Mouse (Mus musculus) kidney, adult 11 months (tissue): ENCODE results near the gene Sik3.

Experiments
- DNase-seq: peaks from one replicate; pipeline ENCODE4 v3.0.0; 2022

Sik3 gene

DNA sequence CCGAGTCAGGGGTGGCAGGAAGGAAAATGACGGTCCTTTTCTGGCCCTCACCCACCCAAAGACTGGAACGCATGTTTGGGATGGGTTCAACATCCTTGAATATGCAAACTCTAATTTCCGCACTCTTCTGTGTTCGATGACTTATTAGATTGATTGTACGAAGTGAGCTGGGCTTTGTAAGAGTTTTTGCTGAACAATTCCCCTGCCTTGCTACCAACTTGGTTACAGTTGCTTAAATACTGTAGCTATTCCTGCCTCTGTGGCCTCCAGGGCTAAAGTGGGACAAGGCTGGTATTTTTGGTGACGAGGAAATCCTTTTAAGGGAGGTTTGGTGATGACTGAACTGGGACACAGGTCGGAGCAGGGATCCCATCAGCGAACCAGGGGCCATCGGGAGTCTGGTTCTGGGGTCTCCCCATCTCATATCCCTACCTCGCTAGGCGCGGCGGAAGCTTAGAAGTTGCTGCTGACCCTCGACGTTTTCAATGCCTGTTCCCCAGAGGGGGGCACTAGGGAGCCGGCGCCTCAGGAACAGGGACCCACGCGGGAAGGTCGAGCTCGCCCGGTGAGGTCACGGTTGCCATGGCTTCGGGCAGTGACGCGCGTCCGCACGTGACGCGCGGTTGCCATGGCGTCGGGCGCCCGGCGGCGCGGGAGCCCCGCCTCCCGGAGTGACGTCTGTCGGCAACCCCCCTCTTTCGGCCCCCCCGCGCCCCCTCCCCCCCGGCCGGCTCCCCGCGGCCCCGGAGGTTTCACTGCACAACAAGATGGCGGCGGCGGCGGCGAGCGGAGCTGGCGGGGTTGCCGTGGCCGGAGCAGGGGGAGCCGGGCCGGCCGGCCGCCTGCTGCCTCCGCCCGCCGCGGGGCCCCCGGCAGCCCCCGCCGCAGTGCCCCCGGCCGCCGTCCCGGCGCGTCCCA lies at the start of gene Sik3, which contains the start of gene Pafah1b2:
Sik3 (plus strand) TSS at position 730 of the 918 bp plus-strand sequence.
Pafah1b2 (minus strand) TSS at position 600 of the 918 bp plus-strand sequence.
- peak; percentile 94 for DNase-seq

DNA sequence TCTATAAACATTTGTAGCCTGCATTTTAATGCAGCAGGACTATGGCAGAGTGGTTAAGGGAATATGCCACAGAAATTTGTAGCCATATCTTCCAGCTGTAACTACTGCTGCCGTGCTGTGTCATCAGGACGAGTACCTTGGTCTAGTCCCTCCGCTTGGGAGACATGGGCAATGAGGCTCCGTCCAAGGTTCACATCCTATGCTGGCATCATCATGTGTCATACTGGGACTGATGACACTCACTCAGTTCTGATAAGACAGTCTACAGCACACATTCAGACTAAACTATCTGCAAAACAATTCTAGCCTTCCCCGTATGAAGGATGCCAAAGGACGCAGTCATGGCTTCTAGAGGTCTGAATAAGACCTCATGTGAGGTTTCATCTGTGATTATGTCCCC lies 49.0 kb upstream of the Sik3 start:
- DNase-seq: no peak

DNA sequence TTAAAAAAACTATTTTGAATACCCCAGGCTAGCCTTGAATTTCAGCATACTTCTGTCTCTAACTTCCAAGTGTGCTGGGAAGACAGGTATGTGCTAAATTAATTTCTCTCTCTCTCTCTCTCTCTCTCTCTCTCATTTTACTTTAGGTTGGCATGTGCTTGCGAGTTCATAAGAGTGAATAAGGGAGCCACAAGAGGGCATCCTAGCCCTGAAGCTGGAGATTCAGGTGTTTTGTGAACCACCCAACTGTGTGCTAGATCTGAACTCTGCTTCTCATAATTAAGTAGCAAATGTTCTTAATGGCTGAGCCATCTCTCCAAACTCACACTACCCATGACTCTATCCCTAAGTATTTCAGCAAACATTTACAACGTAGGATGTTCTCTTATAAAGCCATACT lies 35.7 kb upstream of the Sik3 start:
- no peak for DNase-seq

- DNase-seq: no peak
Measured at GRCm38 (mm10) chr9:45979778-45980177, 32.8 kb upstream of the Sik3 start.

- DNase-seq: no peak
Measured at GRCm38 (mm10) chr9:45980611-45981010, 32.0 kb upstream of the Sik3 start.

- no peak for DNase-seq
Measured at GRCm38 (mm10) chr9:45981331-45981730, 31.3 kb upstream of the Sik3 start.

GRCm38 (mm10) chr9:45983676-45984408 lies 28.8 kb upstream of the Sik3 start:
- DNase-seq: no peak

DNA sequence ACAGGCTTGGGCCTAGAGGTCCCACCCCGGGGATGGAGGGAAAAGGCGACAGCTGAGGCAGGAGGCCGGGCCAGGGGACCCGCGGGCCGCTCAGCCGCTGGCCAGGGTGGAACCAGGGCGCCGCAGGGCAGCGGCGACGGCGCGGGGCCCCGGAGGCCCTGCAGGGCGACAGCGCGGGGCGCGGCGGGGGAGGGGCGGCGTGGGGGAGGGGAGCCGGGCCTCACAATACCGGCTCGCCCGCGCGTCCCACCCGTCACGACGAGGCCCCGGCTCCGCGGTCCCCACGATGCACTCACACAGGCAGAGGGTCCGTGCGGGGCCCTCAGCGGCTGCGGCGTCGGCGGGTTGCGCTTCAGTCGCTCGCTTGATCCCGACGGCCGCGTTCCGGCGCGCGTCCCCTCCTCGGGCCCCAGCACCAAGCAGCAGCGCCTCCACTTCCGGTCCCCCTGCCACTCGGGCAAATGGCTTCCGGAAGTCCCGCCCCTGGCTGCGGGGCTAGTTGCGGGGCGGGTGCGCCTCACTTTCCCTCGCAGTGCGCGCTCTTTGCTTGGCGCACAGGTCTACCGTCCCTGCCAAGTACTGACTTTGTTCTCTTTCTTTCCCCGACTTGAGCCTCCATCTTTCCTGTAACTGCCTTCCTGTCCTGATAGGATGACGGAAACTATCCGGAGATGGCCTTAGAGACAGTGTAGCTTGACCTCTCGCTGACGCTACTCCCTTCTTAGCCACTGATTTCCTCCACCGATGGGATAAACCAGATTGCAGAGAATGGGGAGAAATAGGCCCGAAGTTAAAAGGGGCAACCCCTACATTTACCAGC lies 28.0 kb upstream of the Sik3 start:
- DNase-seq: peak; percentile 78

GRCm38 (mm10) chr9:45985229-45985567 lies 27.4 kb upstream of the Sik3 start:
- DNase-seq: peak; percentile 55

DNA sequence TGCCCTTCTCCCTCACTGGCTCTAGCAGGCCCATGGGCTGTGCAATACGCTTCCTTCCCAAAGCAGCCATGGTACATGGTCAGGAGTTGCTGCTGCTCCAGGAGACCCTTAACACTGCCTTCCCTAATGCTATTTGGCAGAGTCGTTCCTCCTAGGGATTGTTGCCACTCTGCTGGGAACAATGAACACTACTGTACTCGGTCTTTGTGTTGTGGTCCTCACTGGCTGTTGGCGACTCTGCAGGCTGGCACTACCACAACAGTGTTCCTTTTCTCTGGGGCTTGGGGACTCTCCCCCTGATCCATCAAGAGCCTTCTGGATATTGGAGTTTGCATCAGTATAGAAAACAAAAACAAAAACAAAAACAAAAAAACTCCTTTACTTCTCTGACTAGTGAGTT lies 13.6 kb upstream of the Sik3 start:
- DNase-seq: no peak

- DNase-seq: peak; percentile 38
Measured at GRCm38 (mm10) chr9:46003729-46004128, 8.9 kb upstream of the Sik3 start.

DNA sequence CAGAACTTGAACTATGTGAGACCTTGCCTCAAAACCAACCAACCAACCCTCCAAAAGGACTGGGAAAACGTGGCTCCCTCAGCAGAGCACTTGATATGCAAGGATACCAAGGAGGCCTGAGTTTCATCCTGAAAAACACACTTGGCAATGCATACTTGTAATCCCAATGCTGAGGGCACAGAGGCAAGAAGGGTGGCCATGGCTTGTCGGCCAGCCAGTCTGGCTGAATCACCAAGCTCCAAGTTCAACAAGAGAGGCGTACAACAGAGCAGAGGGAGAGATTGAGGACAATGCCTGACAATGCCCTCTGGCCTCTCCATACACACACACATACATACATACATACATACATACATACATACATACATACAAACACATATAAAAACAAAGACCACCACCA lies 8.1 kb upstream of the Sik3 start:
- DNase-seq: no peak

GRCm38 (mm10) chr9:46006224-46006623 lies 6.4 kb upstream of the Sik3 start:
- no peak for DNase-seq

DNA sequence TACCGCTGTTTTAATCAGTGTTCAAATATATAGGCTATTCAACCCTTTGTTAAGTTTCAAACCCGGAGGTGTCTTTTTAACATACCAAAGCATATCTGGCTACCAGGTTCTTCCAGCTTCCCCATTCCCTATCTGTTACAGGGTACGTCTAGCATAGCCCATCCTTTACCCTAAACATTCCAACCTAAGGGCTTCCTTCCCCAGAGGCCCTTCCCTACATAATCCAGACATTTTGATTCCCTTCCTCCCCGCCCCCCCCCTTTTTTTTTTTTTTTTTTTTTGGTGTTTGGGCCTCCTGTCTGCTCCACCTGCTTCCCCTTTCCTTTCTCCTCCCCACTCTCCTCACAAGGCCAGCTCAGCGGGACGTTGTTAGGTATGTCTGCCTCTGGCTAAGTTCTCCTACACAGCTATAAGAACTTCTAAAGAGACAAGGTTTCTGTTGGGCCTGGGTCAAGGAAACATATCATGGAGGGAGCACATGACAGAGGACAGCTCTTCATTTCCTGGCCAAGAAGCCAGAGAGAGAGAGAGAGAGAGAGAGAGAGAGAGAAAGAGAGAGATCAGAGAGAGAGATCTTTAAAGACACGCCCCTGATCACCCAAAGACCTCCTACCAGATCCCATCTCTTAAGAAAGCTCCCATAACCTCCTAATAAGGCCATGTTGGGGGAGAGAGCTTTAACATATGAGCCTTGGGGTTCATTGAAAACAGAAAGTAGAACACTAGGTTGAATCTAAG lies 3.5 kb upstream of the Sik3 start:
- no peak for DNase-seq

- no peak for DNase-seq
Measured at GRCm38 (mm10) chr9:46009669-46009983, 3.0 kb upstream of the Sik3 start.

- DNase-seq: no peak
Measured at GRCm38 (mm10) chr9:46011094-46011970, 1.3 kb upstream of the Sik3 start.

DNA sequence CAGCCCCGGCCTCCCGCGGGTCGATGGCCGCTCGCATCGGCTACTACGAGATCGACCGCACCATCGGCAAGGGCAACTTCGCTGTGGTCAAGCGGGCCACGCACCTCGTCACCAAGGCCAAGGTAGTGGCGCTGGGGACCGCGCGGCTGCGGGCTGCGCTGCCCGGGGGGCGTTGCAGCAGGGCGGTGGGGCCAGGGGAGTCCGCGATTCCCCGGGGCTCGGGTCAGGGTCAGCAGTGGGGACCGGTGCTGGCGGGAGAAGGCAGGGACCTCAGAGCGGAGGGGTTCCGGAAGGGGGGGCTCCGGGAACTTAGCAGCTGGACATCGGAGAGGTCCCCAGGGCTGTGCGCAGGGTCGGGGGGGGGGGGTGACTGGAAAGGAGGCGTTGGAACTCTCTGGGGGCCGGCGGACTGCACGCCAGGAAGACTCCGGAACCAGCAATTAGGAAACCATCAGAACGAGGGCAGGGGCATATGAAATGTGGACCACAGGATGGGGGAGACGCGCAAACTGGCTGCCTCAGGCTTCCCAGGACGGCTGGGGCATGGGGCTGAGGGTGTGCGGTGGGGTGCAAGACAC lies 478 bp downstream of the Sik3 start:
- DNase-seq: peak; percentile 64

- DNase-seq: no peak
Measured at GRCm38 (mm10) chr9:46013616-46014015, 996 bp downstream of the Sik3 start.

GRCm38 (mm10) chr9:46014251-46014681 lies 1.6 kb downstream of the Sik3 start:
- peak; percentile 53 for DNase-seq

DNA sequence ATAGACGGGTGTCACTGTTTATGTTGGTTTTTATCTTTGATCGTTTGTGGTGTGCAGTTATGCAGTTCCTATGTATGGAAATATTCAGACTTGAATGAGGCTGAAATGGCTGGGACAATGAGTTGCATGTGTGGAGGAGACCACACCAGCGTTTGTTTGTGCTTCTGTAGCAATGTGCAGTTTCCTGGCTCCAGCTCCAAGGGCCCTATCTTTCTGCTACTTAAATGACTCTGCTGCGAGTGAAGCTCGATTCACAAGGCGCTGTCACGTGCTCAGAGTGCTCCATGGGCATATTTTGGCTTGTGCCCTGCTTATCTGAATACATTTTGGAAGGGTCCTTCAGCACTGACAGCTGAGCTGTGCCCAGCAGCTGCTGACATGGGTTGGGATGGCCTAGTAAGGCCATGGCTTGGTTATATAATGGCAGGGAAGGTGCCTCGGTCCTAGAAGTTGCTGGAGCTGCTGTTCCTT lies 2.5 kb downstream of the Sik3 start:
- DNase-seq: peak; percentile 64

DNA sequence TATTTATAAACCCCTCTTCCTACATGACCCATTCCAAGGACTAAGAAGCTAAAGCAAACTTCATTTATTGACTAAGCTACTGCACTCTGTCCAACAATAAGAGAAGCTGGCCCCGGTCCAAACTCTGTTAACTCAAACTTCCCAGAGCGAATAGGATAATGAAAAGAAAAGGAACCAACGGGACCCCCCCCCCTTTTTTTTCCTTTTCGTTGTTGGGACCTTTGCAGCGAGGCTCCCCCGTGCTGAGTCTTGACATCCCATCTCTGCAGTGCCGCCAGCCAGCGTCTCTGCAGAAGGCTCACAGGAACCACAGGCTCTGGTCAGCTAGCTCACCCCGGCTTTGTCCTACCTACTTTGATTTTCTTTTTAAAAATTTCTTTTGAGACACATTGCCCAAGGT lies 3.2 kb downstream of the Sik3 start:
- peak; percentile 47 for DNase-seq
